Mouse (Mus musculus): Measurements from ENCODE around the gene Espnl. TPM values are rescaled to one million over a fixed set of nuclear protein-coding genes. Genes with fewer than 3 reads are reported as not detected.

Gene Espnl
- total RNA-seq (2014; rRNA removed; ENCODE audit: low replicate concordance) (0.89 TPM in 1 of 2 replicates, not detected in the other), polyA plus RNA-seq (2015; fragmentation: Nextera tagmentation; extraction: Ambion mirVana) (0.04 TPM in 1 of 2 replicates, not detected in the other)

DNA sequence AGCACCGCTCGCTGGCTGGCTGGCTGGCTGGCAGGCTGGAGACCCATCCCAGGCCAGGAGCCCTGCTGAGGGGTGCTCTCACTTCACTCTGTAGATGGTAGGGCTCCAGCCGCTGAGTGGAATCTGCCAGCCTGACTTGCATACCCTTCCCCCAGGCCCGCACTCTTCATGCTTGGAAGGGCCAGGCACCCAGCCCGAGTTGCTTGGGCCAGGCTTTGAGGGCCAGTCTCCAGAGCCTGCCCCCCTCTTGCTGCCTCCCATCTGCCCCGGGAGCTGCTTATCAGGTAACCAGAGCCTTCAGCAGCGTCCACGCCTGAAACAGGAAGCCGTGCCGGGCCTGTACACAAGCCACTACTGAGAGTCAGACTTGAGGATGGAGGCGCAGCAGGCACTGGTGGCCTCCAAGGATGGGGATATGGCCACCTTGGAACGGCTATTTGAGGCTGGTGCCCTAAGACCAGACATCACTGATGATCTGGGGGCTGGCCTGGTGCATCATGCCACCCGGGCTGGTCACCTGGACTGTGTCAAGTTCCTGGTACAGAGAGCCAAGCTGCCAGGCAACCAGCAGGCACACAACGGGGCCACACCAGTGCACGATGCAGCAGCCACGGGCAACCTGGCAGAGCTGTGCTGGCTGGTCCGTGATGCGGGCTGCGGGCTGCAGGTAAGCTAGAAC, at the start of gene Espnl:
TSS of gene Espnl (plus strand) at position 316 of the 679 bp plus-strand sequence.
- Histone ChIP-seq H3K9me3 (replicated peaks; ENCODE audit: control insufficient read depth, low read length) (no peaks in the 10 kb centered on the region), H3K36me3 (replicated peaks; ENCODE audit: control insufficient read depth, insufficient read depth, low read length) (no peaks in the 10 kb centered on the region), H3K4me3 (ENCODE audit: low read depth, low read length) (no peak within 1 kb of the TSS), H3K27ac (ENCODE audit: low read depth) (no peak within 1 kb of the TSS), H3K4me2 (ENCODE audit: low read depth, low read length) (no peak within 1 kb of the TSS), H3K27me3 (ENCODE audit: control insufficient read depth, insufficient read depth, low read length) (no peaks in the 10 kb centered on the region), H3K4me1 (ENCODE audit: control insufficient read depth, insufficient read depth) (peaks cover 22% of the 10 kb centered on the region), H3K9ac (replicated peaks; ENCODE audit: low read depth, low read length) (no peak within 1 kb of the TSS)
- ATAC-seq (ENCODE audit: insufficient read depth, low read depth) (peak; percentile 59), DNase-seq (ENCODE audit: low spot score) (peak; percentile 49)
- 36% methylated on average over 19 of the region's 19 CpGs for WGBS
- TF ChIP-seq CTCF (IDR thresholded peaks at IDR 0.05; ENCODE audit: low read depth), result no peak
- TF ChIP-seq EP300 (IDR thresholded peaks at IDR 0.05; ENCODE audit: low read depth), result no peak

DNA sequence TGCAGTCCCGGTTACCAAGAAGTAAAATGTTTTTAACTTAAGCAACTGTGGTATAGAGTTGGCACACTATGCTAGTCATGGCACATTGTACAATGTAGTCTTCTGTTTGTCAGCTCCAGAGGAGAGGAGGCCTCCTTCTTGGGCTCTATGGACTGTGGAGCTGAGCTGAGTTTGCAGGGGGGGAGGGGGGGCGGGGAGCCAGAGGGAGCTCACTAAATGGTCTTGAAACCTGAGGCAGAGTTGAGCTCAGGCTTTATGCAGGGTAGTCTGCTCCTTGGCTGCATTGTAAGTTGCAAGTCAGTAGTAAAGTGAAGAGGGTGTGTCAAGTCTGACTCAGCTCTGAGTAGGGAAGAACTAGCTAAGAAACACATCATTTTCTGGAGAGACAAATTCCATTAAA, 49.6 kb upstream of the Espnl start:
- Histone ChIP-seq H3K9ac (replicated peaks; ENCODE audit: low read depth, low read length) (no peak overlapping the region), H3K36me3 (replicated peaks; ENCODE audit: control insufficient read depth, insufficient read depth, low read length) (peaks cover 17% of the 10 kb centered on the region), H3K4me3 (ENCODE audit: low read depth, low read length) (no peak overlapping the region), H3K9me3 (replicated peaks; ENCODE audit: control insufficient read depth, low read length) (no peaks in the 10 kb centered on the region), H3K4me2 (ENCODE audit: low read depth, low read length) (no peak overlapping the region), H3K27ac (ENCODE audit: low read depth) (no peak overlapping the region), H3K27me3 (ENCODE audit: control insufficient read depth, insufficient read depth, low read length) (no peaks in the 10 kb centered on the region), H3K4me1 (ENCODE audit: control insufficient read depth, insufficient read depth) (no peaks in the 10 kb centered on the region)
- no peak for TF ChIP-seq CTCF (IDR thresholded peaks at IDR 0.05; ENCODE audit: low read depth)
- TF ChIP-seq EP300 (IDR thresholded peaks at IDR 0.05; ENCODE audit: low read depth), result no peak
- ATAC-seq (ENCODE audit: insufficient read depth, low read depth) (no peak), DNase-seq (ENCODE audit: low spot score) (no peak)
- 89% methylated on average over 2 of the region's 2 CpGs for WGBS

GRCm38 (mm10) chr1:91276581-91276980, 45.3 kb upstream of the Espnl start:
- ATAC-seq (ENCODE audit: insufficient read depth, low read depth) (no peak), DNase-seq (ENCODE audit: low spot score) (no peak)
- Histone ChIP-seq H3K4me2 (ENCODE audit: low read depth, low read length) (no peak overlapping the region), H3K9ac (replicated peaks; ENCODE audit: low read depth, low read length) (no peak overlapping the region), H3K36me3 (replicated peaks; ENCODE audit: control insufficient read depth, insufficient read depth, low read length) (peaks cover 53% of the 10 kb centered on the region), H3K27me3 (ENCODE audit: control insufficient read depth, insufficient read depth, low read length) (no peaks in the 10 kb centered on the region), H3K4me1 (ENCODE audit: control insufficient read depth, insufficient read depth) (no peaks in the 10 kb centered on the region), H3K9me3 (replicated peaks; ENCODE audit: control insufficient read depth, low read length) (no peaks in the 10 kb centered on the region), H3K27ac (ENCODE audit: low read depth) (no peak overlapping the region), H3K4me3 (ENCODE audit: low read depth, low read length) (no peak overlapping the region)
- no peak for TF ChIP-seq EP300 (IDR thresholded peaks at IDR 0.05; ENCODE audit: low read depth)
- TF ChIP-seq CTCF (IDR thresholded peaks at IDR 0.05; ENCODE audit: low read depth), result no peak
- WGBS, result 90% methylated on average over 4 of the region's 4 CpGs

DNA sequence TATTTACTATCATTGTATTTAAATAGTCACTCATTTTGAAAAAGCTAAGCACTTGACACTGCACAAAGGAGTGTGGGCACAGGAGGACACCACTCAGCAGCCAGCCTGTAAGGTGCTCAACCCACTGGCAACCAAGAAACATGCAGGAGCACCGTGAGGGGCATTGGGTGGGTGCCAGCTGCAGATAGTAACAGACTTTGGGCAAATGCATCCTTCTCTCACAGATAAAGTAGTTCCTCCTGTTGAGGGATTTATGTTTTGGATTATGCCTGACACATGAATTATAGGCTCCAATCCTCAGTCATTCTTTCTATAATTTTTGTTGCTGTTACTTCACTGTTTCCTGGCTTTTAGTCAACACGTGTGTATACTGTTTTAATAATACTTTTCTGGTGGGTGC, 44.4 kb upstream of the Espnl start:
- no peak overlapping the region for H3K4me2 ChIP-seq (ENCODE audit: low read depth, low read length)
- no peak for DNase-seq (ENCODE audit: low spot score)
- H3K4me1 ChIP-seq (ENCODE audit: control insufficient read depth, insufficient read depth), result no peaks in the 10 kb centered on the region
- no peak overlapping the region for H3K4me3 ChIP-seq (ENCODE audit: low read depth, low read length)
- H3K9ac ChIP-seq (replicated peaks; ENCODE audit: low read depth, low read length), result no peak overlapping the region
- no peak overlapping the region for H3K27ac ChIP-seq (ENCODE audit: low read depth)
- H3K9me3 ChIP-seq (replicated peaks; ENCODE audit: control insufficient read depth, low read length), result no peaks in the 10 kb centered on the region
- no peak for TF ChIP-seq CTCF (IDR thresholded peaks at IDR 0.05; ENCODE audit: low read depth)
- no peak for TF ChIP-seq EP300 (IDR thresholded peaks at IDR 0.05; ENCODE audit: low read depth)
- WGBS, result 80% methylated on average over 2 of the region's 2 CpGs
- peaks cover 53% of the 10 kb centered on the region for H3K36me3 ChIP-seq (replicated peaks; ENCODE audit: control insufficient read depth, insufficient read depth, low read length)
- ATAC-seq (ENCODE audit: insufficient read depth, low read depth), result no peak
- no peaks in the 10 kb centered on the region for H3K27me3 ChIP-seq (ENCODE audit: control insufficient read depth, insufficient read depth, low read length)

GRCm38 (mm10) chr1:91278410-91279119, 43.3 kb upstream of the Espnl start:
- no peak overlapping the region for H3K27ac ChIP-seq (ENCODE audit: low read depth)
- no peaks in the 10 kb centered on the region for H3K9me3 ChIP-seq (replicated peaks; ENCODE audit: control insufficient read depth, low read length)
- no peak for TF ChIP-seq CTCF (IDR thresholded peaks at IDR 0.05; ENCODE audit: low read depth)
- no peak for TF ChIP-seq EP300 (IDR thresholded peaks at IDR 0.05; ENCODE audit: low read depth)
- no peak overlapping the region for H3K4me3 ChIP-seq (ENCODE audit: low read depth, low read length)
- H3K36me3 ChIP-seq (replicated peaks; ENCODE audit: control insufficient read depth, insufficient read depth, low read length), result peaks cover 59% of the 10 kb centered on the region
- ATAC-seq (ENCODE audit: insufficient read depth, low read depth) (no peak), DNase-seq (ENCODE audit: low spot score) (no peak)
- 94% methylated on average over 3 of the region's 3 CpGs for WGBS
- H3K27me3 ChIP-seq (ENCODE audit: control insufficient read depth, insufficient read depth, low read length), result no peaks in the 10 kb centered on the region
- H3K4me2 ChIP-seq (ENCODE audit: low read depth, low read length), result no peak overlapping the region
- no peak overlapping the region for H3K9ac ChIP-seq (replicated peaks; ENCODE audit: low read depth, low read length)
- H3K4me1 ChIP-seq (ENCODE audit: control insufficient read depth, insufficient read depth), result no peaks in the 10 kb centered on the region

Measured in heart, postnatal 0 days (tissue).